Mouse (Mus musculus) kidney, adult 8-10 months (tissue): ENCODE data around the gene Ccdc47.

Experiments used
- DNase-seq, 2 experiments: peaks; one replicate each; pipeline ENCODE4 v3.0.0; 2022

Gene Ccdc47

DNA sequence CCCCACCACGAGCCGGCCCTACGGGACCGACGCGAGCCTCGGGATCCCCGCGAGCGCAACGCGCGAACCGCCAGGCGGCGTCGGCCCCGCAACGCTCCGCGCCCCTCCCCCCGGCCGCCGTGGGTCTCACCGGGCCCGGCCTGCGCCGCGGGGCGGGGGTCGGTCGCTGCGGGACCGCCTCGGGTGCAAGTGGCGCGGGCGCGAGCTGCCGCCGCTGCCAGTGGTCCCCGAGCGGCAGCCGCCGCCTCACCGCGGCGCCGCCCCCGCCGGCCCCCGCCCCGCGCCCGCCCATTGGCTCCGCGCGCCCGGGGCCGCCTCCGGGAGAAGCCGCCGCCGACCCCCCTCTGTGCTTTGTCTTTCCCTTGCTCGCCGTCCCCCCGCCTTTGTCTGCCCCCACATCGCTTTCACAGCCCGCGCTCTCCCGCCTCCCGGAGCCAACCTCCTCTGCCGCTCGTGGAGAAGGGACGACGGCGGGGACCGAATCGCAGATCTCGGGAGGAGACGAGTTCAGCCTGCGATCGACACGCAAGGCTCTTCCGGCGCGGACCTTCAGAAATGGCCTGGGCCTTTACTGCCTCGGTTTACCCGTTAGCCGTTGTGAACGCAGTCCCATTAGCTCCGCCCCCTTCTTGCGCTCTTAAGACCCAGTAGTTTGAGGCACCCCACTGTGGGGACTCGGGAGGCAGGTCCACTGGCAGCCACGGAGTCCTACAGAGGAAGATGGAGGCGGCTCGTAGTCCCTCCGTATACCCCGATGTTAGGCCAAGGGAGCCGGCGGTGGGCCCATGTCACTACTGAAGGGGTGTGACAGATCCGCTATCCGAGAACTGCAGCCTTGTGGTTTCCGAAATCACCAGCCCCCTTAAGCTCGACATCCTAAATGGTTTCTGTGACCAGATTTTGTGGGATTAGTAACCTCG, 56.0 kb downstream of the Ccdc47 start:
- DNase-seq = peak; percentile 38 to 62

DNA sequence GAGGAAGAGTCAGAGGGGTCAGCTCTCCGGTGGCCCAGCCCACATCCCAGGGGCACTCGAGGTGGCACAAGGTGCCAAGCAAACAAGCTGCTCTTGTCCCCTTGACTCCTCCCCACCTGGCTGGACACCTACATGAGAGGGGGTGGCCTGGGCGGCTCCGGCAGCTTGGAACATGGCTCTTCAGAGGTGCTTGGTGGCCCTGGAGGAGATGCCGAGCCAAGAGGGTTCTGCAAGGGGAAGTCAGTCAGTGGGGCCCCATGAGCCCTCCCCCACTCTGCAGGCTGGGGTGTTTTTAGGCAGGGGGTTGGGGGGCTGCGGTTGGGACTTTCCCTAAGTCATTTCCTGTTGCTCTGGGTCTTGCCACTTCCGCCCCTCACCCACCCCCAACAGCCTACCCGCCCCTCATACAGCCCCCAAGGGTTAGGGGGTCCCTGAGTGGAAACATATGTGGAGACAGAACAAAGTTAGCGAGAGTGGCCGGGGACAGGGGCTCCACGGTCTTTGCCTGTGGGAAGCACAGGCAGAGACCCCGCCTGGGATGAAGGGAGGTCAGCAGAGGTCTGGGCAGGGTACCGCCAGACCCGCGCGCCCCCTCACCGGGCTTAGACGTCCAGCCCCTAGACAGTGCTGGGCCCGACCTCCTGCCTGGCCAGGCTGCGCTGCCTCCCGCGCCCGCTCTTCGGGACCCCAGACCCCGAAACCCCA, 56.8 kb downstream of the Ccdc47 start:
- peak; percentile 32 to 36 for DNase-seq

DNA sequence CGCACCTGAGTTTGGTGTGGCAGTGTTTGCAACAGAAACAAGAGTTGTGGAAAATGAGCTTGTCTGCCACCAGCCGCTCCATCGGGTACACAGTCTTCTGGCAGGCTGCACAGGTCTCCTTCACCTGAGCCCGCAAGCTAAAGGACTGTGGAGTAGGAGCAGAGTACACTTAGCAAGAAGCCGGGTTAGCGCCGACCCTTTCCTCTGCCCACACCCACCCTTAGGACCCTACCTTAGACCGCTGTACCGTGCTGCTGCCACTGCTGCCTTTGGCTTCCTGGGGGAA, 57.3 kb downstream of the Ccdc47 start:
- no peak for DNase-seq

DNA sequence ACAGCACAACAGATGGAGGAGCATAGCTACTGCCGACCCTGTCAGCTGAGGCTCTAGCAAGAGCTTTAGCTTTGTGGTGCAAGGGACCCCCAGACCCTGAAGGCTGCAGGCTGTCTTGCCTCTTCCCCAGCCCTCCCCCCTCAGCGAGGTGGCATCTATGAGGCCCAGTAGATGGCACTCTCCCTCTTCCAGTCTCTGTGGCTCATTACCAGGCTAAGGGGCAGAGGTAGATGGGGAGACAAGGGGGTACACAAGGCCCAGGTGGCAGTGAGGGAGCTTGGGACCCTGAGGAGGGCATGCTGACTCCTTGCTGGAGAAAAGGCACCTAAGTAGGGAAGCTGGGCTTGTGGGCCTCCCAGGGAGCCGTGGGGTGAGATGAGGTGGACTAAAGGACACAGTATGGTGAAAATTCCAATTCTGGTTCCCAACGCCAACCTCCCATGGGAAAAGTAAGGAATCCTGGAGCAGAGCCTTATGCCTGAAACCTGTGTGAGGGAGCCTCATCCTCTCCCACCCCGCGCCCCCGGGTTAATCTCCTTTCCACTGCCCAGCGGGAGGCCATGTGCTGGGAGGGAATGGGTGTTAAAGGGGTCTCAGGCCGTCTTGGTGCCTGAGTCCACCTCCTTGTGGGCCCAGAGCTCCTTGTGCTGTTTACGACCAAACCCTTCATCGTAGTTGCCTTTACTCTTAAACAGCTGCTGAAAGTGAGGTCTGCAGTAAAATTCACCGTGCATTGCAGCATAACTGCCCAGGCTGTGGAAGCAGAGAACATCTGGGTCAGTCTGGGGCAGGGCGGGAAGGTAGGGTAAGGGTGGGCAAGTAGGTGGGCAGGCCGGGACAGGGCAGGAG, 57.8 kb downstream of the Ccdc47 start:
- no peak for DNase-seq

DNA sequence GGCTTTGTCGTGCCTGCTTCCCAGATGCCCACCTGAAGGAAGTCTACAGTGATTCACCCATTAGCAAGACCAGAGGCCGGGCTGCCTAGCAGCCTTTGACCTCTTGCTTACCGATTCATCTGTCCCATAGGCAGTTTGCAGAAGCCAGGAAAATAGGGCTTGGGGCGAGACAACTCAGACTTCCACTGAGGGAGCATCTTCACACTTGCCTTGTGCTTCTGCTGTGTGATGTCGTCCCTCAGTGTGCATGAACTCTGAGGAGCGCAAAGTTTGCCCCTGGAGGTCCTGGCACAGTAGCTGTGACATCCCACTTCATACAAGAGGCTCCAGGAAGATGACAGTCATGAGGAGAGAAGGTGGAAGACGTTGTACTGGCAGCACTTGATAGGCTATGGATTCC, 59.0 kb downstream of the Ccdc47 start:
- no peak for DNase-seq

DNA sequence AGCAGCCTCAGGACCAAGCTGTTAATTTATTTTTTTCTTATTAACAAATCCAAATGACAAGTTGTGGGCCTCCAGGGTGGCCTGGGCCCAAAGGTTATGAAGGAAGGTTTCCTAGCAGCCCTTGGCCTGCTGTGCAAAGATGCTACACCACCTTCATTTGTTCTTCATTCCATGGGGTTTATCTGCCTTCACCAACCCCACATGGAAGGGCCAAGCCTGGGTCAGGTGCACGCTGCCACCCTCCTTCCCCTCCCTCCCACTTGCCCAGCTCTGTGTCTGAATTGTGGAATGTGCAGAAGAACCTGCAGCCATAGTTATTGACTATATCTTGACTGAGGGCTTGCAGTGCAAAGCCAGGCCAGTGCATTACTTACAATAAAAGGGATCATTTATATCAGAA, 59.9 kb downstream of the Ccdc47 start:
- no peak for DNase-seq

DNA sequence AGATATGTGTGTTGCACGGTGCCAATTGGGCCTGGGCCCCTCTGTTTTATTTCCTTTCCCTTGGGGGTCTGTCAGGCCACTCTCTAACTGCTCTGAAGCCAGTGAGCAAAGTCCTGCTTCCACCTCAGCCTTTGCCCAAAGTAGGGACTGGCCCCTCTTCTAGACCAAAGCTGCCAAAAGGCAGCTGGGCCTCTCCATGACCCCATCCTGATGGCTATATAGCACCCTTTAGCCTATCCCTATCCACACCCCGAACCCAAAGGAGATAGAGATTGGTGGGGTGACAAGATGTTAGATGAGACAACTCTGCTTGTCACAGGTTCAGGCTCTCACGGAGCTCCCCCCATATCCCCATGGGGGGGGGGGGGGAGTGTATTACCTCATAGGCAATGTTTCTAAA, 60.4 kb downstream of the Ccdc47 start:
- no peak for DNase-seq

DNA sequence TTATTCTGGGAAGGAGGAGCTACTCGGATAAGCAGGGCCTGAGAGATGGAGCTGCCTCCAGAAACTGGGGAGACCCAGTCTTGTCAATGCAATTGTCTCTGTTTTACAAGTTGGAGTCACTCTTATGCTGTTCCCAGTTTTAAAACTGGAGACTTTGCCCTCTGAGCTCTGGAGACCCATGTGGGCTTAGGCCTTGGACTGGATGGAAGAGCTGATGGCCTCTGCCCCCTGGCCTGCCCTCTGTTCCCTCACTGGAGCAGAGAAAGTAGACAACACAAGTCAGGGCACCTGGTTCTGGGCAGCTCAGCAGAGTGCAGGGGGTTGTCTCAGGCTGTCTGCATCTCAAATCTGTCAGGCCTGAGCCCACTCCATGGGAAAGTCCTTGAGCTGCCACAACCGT, 61.4 kb downstream of the Ccdc47 start:
- DNase-seq = peak; percentile 39 to 42

DNA sequence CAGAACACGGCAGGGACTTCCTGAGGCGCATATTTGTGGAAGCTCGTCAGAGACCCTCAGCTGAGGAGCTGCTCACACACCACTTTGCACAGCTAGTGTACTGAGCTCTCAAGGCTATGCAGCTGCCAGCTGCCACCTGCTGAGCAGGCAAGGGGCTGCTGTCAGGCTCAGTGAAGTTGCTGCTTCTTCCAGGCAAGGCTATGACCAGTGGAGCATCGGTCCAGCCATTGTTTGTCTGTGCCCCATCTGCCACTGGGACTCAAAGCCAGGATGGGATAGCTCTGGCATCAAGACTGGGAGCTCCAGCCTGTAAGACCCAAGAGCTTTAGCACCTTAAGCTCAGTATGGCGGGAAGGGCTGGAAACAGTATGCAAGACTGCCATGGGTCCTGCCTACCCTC, 62.1 kb downstream of the Ccdc47 start:
- DNase-seq = no peak

DNA sequence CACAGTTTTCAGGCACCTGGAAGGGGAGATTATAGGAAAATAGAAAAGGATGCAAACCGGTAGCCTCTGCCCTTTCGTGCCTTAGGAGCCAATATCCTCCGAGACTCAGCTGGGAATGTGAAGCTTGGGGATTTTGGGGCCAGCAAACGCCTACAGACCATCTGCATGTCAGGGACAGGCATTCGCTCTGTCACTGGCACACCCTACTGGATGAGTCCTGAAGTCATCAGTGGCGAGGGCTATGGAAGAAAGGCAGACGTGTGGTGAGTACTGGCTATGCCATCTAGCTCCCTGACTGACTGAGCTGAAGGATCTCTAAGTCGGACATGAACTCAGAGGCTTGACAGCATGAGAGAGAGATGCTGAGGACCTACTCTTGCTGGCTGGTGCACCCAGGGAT, 64.0 kb downstream of the Ccdc47 start:
- no peak for DNase-seq

DNA sequence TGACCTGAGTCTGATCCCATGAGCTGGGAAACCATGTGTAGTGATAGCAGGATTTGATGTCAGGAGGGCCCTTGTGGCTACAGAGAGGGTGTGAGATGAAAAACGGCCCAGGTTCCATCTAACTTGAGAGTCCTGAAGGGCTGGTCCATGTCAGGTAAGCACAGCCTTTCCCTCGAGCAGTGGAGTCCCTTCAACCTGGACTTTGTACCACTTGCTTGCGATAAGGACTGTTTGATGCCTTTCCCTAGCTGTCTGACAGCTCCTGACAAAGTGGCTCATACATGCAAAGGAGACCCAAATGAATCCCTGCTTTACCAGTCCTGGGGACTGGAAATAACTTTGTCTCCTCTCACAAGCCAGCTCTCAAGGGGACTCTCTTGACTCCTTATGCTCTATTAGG, 64.9 kb downstream of the Ccdc47 start:
- no peak for DNase-seq
